Mouse (Mus musculus): ENCODE results near the gene Mcm10. TPM values are rescaled to one million over a fixed set of nuclear protein-coding genes. Genes with fewer than 3 reads are reported as not detected.

Gene Mcm10
- polyA plus RNA-seq, 1 experiment from 2014 or later = 43.5 TPM

DNA sequence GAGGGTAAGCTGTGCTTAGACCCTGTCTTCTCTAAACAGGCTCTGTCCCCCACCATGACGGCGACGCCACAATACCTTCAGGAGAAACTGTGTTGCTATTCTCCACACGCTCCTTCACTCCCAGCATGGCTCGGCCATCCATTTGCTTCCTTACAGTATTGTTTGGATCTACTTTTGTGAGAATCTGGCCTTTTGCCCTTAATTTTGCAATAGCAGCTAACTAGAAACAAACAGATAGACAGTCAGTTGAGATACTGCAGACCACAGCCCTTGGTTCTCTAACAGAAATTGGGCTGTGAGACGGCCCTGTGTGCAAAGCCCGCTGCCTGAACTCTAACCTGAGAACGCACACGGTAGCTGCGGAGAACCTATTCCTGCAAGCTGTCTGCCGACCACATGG lies 16.9 kb downstream of the Mcm10 start:
- Histone ChIP-seq H3K9me3 (no peaks in the 10 kb centered on the region), H3K27me3 (ENCODE audit: insufficient read depth, poor library complexity, severe bottlenecking) (no peaks in the 10 kb centered on the region), H3K4me3 (no peak overlapping the region), H3K4me1 (no peaks in the 10 kb centered on the region), H3K27ac (no peak overlapping the region), H3K36me3 (peaks cover 92% of the 10 kb centered on the region)
- WGBS = 93% methylated on average over 11 of the region's 11 CpGs
- DNase-seq (ENCODE audit: low spot score) = no peak

- WGBS = 84% methylated on average over 4 of the region's 4 CpGs
- Histone ChIP-seq H3K9me3 (no peaks in the 10 kb centered on the region), H3K4me1 (no peaks in the 10 kb centered on the region), H3K27ac (no peak overlapping the region), H3K27me3 (ENCODE audit: insufficient read depth, poor library complexity, severe bottlenecking) (no peaks in the 10 kb centered on the region), H3K4me3 (no peak overlapping the region), H3K36me3 (peaks cover 91% of the 10 kb centered on the region)
- no peak for DNase-seq (ENCODE audit: low spot score)
These were observed 18.2 kb downstream of the Mcm10 start for GRCm38 (mm10) chr2:4994436-4994835.

DNA sequence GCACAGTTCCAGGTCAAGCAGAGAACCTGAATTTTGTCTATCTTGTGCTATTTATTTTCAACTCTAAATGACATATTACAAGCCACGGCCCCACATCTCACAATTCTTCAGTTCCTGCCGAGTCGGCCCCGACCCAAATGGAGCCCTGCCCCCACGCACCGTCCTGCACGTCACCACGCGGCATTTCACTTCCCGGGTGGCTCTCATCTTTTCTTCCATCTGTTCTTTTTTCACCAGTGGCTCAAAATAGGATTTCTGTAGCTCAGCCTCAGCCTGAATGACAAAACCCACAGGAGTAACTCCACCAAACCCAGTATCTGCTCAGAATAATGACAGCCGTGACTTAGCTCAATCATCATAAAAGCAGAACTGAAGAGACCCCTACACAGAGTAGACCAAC lies 19.0 kb downstream of the Mcm10 start:
- DNase-seq (ENCODE audit: low spot score) = no peak
- Histone ChIP-seq H3K4me1 (no peaks in the 10 kb centered on the region), H3K36me3 (peaks cover 83% of the 10 kb centered on the region), H3K27ac (no peak overlapping the region), H3K4me3 (no peak overlapping the region), H3K27me3 (ENCODE audit: insufficient read depth, poor library complexity, severe bottlenecking) (no peaks in the 10 kb centered on the region), H3K9me3 (no peaks in the 10 kb centered on the region)
- 89% methylated on average over 11 of the region's 11 CpGs for WGBS

- Histone ChIP-seq H3K9me3 (no peaks in the 10 kb centered on the region), H3K4me3 (no peak overlapping the region), H3K36me3 (peaks cover 39% of the 10 kb centered on the region), H3K27ac (no peak overlapping the region), H3K27me3 (ENCODE audit: insufficient read depth, poor library complexity, severe bottlenecking) (no peaks in the 10 kb centered on the region), H3K4me1 (no peaks in the 10 kb centered on the region)
- DNase-seq (ENCODE audit: low spot score) = no peak
- WGBS = 81% methylated on average over 11 of the region's 11 CpGs
These were observed 23.7 kb downstream of the Mcm10 start for GRCm38 (mm10) chr2:4988826-4989424.

GRCm38 (mm10) chr2:4987388-4988180 lies 25.0 kb downstream of the Mcm10 start:
- H3K27me3 ChIP-seq (ENCODE audit: insufficient read depth, poor library complexity, severe bottlenecking) = no peaks in the 10 kb centered on the region
- no peak overlapping the region for H3K27ac ChIP-seq
- no peaks in the 10 kb centered on the region for H3K9me3 ChIP-seq
- 76% methylated on average over 8 of the region's 8 CpGs for WGBS
- DNase-seq (ENCODE audit: low spot score) = no peak
- H3K4me3 ChIP-seq = no peak overlapping the region
- peaks cover 25% of the 10 kb centered on the region for H3K36me3 ChIP-seq
- H3K4me1 ChIP-seq = no peaks in the 10 kb centered on the region

DNA sequence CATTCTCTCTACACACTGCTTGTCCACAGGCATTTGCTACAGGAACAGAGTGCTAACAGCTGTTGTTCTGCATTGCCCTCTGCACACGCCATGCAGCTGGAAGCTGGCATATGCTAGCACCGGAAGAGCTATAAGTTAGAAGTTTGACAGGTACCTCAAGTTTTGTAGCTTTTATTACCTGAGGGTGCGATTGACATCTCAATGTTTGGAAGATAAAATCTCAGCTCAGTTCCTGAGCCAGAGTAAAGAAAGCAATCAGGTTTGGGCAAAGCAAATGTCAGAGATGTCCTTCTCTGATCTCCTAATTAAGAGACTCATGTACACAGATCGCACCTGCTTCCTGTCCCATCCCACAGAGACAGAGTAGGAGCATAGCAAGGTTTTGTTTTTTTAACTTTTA lies 25.8 kb downstream of the Mcm10 start:
- 88% methylated on average over 4 of the region's 4 CpGs for WGBS
- DNase-seq (ENCODE audit: low spot score) = no peak

DNA sequence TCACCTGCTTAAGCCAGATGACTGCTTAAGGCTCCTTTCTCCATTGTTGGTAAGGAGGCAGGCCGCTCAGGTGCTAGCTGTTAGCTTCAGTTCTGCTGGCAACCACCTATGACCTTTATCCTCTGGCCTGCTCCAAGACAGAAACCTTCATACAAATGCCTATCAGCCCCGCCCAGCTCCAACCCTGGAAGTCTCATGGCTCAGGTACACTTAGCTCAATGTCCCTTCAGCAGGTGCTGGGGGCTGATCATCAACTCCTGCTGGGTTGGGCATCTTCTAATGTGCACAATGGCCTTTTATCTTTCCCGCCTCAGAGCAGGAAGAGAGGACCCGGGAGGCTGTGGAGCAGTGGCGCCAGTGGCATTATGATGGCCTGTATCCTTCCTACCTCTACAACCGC lies 27.6 kb downstream of the Mcm10 start:
- Histone ChIP-seq H3K36me3 (peaks cover 5% of the 10 kb centered on the region; the same call in 1 of the 2 replicates), H3K4me3 (no peak overlapping the region), H3K27me3 (ENCODE audit: insufficient read depth, poor library complexity, severe bottlenecking) (no peaks in the 10 kb centered on the region), H3K27ac (no peak overlapping the region), H3K9me3 (no peaks in the 10 kb centered on the region), H3K4me1 (no peaks in the 10 kb centered on the region)
- no peak for DNase-seq (ENCODE audit: low spot score)
- 79% methylated on average over 6 of the region's 6 CpGs for WGBS

More for the DNA sequence above, 25.8 kb downstream of the Mcm10 start:
- Histone ChIP-seq H3K9me3 (no peaks in the 10 kb centered on the region), H3K27me3 (ENCODE audit: insufficient read depth, poor library complexity, severe bottlenecking) (no peaks in the 10 kb centered on the region), H3K4me3 (no peak overlapping the region), H3K36me3 (peaks cover 22% of the 10 kb centered on the region), H3K4me1 (no peaks in the 10 kb centered on the region), H3K27ac (no peak overlapping the region)

DNA sequence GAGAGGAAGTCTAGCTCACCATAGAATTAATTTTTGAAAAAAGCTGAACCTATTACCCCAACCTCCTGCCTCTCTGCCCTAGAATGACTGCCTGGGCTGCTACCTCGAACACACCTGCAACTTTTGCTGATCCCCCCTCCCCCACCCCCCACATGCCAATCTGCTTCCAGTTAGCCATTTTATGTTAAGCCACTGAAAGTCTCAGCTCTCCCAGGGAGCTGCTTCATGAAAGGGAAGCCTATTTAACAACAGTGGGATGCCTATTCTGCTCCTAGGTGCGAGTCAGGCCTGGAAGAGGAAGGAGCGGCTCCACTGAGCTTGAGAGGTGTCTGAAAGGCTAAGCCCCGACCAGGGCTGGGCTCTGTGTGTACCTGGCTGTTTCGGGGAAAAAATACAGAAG lies 28.6 kb downstream of the Mcm10 start:
- no peak for DNase-seq (ENCODE audit: low spot score)
- 39% methylated on average over 5 of the region's 5 CpGs for WGBS
- H3K27me3 ChIP-seq (ENCODE audit: insufficient read depth, poor library complexity, severe bottlenecking) = no peaks in the 10 kb centered on the region
- no peaks in the 10 kb centered on the region for H3K36me3 ChIP-seq
- no peaks in the 10 kb centered on the region for H3K4me1 ChIP-seq
- no peak overlapping the region for H3K4me3 ChIP-seq
- no peaks in the 10 kb centered on the region for H3K9me3 ChIP-seq
- H3K27ac ChIP-seq = no peak overlapping the region

GRCm38 (mm10) chr2:4978091-4978490 lies 34.5 kb downstream of the Mcm10 start:
- DNase-seq (ENCODE audit: low spot score) = no peak
- no peaks in the 10 kb centered on the region for H3K36me3 ChIP-seq
- H3K27me3 ChIP-seq (ENCODE audit: insufficient read depth, poor library complexity, severe bottlenecking) = no peaks in the 10 kb centered on the region
- WGBS = 22% methylated on average over 8 of the region's 8 CpGs
- no peak overlapping the region for H3K4me3 ChIP-seq
- H3K9me3 ChIP-seq = no peaks in the 10 kb centered on the region
- peaks cover 5% of the 10 kb centered on the region; the same call in 1 of the 2 replicates for H3K4me1 ChIP-seq
- H3K27ac ChIP-seq = no peak overlapping the region

DNA sequence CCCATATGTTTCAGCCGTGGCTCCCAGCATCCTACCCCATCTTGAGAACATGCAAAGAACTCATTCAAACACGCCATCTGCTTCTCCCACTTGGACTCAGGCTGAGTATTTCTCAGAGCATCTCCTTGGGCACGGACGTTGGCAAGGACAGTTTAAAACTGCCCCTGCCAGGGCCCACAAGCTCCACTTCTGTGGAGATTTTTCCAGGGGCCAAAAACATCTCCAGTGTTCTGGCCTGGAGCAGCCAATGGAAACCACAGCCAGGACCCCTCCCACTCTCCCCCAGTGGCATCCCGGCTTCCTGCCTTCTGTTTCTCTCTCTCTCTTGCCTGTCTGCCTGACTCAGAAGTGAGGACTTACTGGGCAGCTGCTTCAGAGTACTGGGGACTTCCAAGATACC lies 36.8 kb downstream of the Mcm10 start, which contains the start of gene Ucma:
Ucma (plus strand) TSS at position 316 of the 400 bp plus-strand sequence.
- no peaks in the 10 kb centered on the region for H3K27me3 ChIP-seq (ENCODE audit: insufficient read depth, poor library complexity, severe bottlenecking)
- no peaks in the 10 kb centered on the region for H3K36me3 ChIP-seq
- no peak for DNase-seq (ENCODE audit: low spot score)
- WGBS = 60% methylated on average over 5 of the region's 5 CpGs
- H3K27ac ChIP-seq = no peak within 1 kb of the TSS
- H3K4me3 ChIP-seq = no peak within 1 kb of the TSS
- peaks cover 5% of the 10 kb centered on the region; the same call in 1 of the 2 replicates for H3K4me1 ChIP-seq
- no peaks in the 10 kb centered on the region for H3K9me3 ChIP-seq

DNA sequence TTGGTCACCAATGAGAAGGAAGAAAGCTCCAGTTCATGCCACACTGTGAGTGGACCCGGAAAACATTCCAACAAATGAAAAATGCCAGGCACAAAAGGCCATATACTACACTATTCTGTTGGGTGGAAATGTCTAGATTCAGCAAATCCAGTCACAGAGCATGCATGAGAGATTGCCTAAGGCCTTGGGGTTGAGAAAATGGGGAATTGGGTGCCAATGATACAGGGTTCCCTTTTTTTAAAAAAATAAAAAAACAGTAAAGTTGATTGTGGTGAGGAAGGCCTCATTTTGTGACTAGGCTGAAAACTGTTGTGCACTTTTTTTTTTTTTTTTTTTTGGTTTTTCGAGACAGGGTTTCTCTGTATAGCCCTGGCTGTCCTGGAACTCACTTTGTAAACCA lies 43.5 kb downstream of the Mcm10 start:
- WGBS = 86% methylated on average over 1 of the region's 2 CpGs
- Histone ChIP-seq H3K4me3 (no peak overlapping the region), H3K36me3 (no peaks in the 10 kb centered on the region), H3K9me3 (no peaks in the 10 kb centered on the region), H3K4me1 (no peaks in the 10 kb centered on the region), H3K27ac (no peak overlapping the region), H3K27me3 (ENCODE audit: insufficient read depth, poor library complexity, severe bottlenecking) (no peaks in the 10 kb centered on the region)
- no peak for DNase-seq (ENCODE audit: low spot score)

GRCm38 (mm10) chr2:4967806-4968205 lies 44.8 kb downstream of the Mcm10 start:
- Histone ChIP-seq H3K27ac (no peak overlapping the region), H3K4me1 (no peaks in the 10 kb centered on the region), H3K4me3 (no peak overlapping the region), H3K27me3 (ENCODE audit: insufficient read depth, poor library complexity, severe bottlenecking) (no peaks in the 10 kb centered on the region), H3K9me3 (no peaks in the 10 kb centered on the region), H3K36me3 (no peaks in the 10 kb centered on the region)
- DNase-seq (ENCODE audit: low spot score) = no peak
- WGBS = 89% methylated on average over 2 of the region's 2 CpGs

GRCm38 (mm10) chr2:4958039-4958438 lies 54.6 kb downstream of the Mcm10 start:
- DNase-seq (ENCODE audit: low spot score) = no peak
- Histone ChIP-seq H3K4me3 (no peak overlapping the region), H3K9me3 (no peaks in the 10 kb centered on the region), H3K27ac (no peak overlapping the region), H3K36me3 (no peaks in the 10 kb centered on the region), H3K27me3 (ENCODE audit: insufficient read depth, poor library complexity, severe bottlenecking) (no peaks in the 10 kb centered on the region), H3K4me1 (no peaks in the 10 kb centered on the region)
- 85% methylated on average over 12 of the region's 12 CpGs for WGBS

Data from heart, embryonic 10.5 days (tissue).